Mouse (Mus musculus): ENCODE results near the gene Rbp7.
"Not testable (repeated sequence)": the region's sequence is repeated elsewhere in the genome, so short reads cannot be mapped to it uniquely, and the experiment has no call there.

Rbp7 gene

DNA sequence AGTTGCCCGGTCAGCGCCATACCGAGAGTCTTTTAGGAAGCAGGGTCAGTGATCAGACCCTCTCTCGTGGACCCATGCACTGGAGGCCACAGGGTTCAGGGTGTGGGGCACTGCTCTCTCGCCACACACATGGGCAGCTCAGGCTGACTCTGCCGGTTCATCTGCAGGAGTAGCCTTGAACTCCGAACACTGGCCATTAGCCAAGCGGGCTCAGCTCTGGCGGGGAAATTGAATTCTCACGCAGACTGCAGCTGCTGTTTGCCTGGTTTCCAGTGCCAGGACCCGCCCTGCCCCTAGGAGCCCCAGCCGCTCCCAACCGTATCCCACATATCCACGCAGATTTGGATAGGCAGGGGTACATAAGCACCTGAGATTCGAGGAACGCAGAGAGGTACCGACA is 515 bp downstream of the Rbp7 start:
- DNase-seq: no peak

DNA sequence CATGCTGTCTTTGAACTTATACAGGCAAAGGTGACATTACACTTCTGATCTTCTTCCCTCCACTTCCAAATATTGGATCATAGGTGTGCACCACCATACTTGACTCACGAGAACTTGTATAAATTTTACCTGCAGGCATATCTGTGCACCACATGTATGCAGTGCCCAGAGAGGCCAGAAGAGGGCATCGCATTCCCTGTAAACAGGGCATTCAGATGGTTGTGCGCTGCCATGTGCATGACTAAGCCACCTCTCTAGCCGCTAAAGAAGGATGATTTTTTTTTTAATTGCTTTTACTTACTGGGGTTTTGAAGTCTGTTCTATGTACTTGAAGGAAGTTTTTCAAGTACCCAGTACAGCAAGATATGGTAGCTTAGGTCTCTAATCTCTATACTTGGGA is 1.1 kb downstream of the Rbp7 start:
- no peak for DNase-seq

DNA sequence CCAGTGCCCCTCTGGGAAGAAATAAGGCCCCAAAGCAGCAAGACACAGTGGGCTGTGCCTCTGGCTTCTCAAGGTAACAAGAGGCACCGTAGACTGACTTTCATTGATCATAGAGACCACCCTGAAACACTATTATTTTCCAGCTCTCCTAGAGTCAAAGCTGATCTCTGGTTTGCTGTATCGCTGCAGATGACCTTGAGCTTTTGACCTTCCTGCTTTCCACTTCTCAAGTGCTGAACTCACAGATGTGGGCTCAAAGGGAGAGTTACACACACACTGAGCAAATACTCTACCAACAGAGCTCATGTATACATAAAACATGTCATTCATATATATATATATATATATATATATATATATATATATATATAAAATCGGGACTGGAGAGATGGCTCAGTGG is 4.1 kb downstream of the Rbp7 start:
- no peak for DNase-seq

- no peak for DNase-seq
These were observed 8.5 kb downstream of the Rbp7 start for GRCm38 (mm10) chr4:149446309-149446708.

DNA sequence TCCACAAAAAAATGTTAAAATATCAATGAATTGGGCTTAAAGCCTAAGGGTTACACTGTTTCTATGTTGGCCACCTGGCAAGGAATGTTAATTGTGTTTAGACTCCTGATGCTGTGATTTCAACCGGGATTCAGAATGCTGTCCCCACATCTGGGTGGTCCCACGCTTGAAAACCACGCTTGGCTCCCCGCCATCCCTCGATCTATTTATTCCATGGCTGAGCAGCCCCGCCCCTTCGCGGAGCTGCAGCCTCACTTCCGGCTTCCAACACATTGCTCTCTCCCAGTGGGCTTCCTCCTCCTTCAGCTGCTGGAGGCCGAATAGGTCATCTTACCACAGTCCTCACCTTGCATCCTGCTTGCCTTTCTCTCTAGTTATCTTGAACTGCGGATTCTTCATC is 8.9 kb downstream of the Rbp7 start:
- no peak for DNase-seq

GRCm38 (mm10) chr4:149444964-149445701 is 9.6 kb downstream of the Rbp7 start:
- DNase-seq: peak; percentile 89

DNA sequence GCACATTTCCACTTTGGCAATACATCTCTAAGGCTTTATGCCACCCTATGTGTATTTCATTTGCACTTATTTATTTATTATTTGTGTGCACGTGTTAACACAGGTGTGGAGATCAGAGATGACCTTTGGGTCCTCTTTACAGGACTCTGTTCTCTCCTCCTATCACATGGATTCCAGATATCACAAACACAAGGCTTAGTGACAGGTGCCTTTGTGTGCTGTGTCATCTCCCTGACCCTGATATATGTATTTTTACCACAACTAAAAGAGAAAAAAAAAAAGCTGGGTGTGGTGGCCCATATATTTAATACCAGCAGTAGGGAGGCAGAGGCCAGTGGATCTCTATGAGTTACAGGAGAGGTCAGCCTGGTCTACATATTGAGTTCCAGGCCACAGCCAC is 10.3 kb downstream of the Rbp7 start:
- no peak for DNase-seq

DNA sequence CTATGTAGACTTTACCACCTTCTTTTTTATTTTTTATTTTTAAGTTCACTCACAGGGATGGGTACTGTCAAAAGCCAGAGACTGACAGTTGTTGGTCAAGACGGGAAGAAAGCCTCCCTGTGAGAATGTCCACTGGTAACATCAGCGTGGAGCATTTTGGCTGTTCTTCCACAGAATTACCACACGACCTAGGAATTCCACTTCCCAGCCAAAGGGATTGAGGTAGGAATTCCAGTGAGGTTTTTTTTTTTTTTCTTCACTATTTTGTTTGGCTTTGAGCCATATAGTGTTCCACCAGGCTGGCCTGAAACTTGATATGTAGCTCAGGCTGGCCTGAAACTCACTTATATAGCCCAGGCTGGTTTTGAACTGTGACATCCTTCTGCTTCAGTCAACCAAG is 12.3 kb downstream of the Rbp7 start:
- DNase-seq: no peak

DNA sequence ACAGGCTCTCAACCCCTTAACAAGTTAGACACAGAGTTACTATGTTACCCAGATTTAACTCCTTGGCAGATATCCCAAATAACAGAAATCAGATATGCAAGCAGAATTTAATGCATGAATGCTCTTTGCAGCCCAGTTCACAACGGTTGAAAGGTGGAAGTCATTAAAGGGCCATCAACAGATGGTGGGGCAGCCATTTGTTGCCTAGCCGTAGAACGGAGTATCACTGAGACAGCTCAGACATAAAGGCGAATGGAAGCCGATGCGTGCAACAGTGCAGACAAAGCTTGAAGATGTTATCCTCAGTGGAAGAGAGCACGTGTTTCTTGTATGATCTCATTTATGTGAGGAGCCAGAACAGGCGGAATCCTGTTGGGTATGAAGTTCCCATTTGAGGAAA is 14.2 kb downstream of the Rbp7 start:
- DNase-seq: no peak

GRCm38 (mm10) chr4:149431887-149432286 is 22.9 kb downstream of the Rbp7 start:
- DNase-seq: not testable (repeated sequence)

DNA sequence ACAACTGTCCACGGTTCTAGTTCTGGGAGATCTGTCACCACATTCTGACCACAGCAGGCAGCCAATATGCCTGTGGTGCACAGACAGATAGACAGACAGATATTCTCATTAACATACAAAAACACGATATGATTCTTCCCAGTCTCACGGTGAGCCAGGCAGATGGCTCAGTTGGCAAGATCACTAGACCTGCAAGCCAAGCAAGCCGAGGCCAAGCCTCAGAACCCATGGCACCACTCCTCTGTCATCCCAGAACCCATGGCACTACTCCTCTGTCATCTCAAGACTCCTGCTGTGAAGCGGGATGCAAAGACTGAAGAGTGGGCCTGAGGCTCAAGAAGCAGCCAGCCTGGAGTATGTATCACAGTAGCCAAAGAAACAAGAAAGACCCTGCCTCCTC is 25.2 kb downstream of the Rbp7 start:
- peak; percentile 82 for DNase-seq

- peak; percentile 95 for DNase-seq
These were observed 28.2 kb downstream of the Rbp7 start, which contains the start of gene Ube4b for GRCm38 (mm10) chr4:149426325-149427199. Gene Ube4b, minus strand, starts transcription at chr4:149426749.

GRCm38 (mm10) chr4:149425801-149426292 is 28.9 kb downstream of the Rbp7 start:
- peak; percentile 51 for DNase-seq

DNA sequence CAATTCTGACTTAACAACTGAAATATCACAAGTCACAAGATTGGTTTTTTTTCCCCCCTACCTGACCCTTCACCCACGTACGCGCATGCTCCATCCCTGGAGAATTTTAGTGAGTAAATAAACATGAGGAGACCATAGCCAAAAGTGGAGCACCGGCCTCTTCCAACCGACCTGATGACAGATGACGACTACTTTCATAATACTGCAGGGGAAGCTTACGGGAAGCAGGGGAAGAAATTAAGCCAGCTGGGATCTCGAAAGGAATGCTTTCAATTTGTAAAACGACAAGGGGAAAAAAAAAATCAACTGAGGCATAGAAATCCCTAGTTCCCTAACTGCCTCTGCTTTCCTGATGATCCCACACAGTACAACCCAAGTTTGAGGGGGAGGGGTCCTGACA is 30.0 kb downstream of the Rbp7 start:
- no peak for DNase-seq

- DNase-seq: no peak
These were observed 36.9 kb downstream of the Rbp7 start for GRCm38 (mm10) chr4:149417854-149418365.

DNA sequence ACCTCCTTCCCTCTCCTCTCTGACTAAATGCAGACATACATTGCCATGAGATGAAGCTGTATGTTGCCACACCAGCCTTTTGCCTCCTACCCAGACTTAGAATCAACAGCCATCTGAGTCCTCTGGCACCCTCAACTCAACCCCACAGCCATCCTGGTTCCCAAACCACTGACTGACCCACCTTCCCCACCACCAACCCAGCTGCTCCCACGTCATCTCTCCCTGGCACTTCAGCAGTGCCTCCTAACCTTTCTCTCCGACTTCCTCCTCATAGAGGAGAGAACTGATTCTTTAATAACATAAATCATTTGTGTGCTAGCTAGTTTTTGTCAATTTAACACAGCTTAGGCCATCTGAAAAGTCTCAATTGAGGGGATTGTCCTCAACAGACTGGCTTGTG is 37.8 kb downstream of the Rbp7 start:
- DNase-seq: no peak

DNA sequence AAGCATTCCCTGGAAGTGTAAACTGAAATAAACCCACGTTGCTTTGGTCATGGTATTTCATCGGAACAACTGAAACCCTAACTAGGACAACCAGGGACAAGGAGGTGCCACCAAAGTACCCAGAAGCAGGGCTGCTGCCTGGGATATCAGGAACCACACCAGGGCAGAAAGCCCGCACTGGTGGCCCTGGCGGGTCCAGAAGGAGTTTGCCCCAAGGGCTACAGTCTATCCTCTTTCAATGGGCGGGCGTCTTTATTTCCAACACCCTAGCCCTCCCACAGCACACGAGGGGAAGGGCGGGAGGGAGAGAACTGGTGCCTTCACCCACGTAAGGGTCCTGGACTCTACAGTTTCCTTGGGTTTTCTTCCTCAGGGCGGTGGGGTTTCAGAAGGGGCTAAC is 38.4 kb downstream of the Rbp7 start:
- DNase-seq: no peak

GRCm38 (mm10) chr4:149415651-149416169 is 39.1 kb downstream of the Rbp7 start:
- DNase-seq: no peak

DNA sequence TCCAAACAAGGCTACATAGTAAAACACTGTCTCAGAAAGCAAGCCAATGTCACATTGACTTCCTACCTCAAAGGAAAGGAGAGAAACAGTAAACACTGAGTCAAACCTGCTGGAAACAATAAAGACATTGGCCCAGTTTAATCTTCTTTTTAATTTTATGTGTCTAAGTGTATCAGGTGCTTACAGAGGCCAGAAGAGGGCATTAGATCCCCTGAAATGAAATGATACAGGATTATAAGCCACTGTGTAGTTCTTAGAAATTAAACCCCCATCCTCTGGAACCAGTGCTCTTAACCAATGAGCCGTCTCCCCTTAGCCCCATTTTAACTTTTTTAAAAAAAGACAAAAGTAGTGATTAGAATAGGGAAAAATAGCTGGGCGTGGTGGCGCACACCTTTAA is 40.5 kb downstream of the Rbp7 start:
- no peak for DNase-seq

DNA sequence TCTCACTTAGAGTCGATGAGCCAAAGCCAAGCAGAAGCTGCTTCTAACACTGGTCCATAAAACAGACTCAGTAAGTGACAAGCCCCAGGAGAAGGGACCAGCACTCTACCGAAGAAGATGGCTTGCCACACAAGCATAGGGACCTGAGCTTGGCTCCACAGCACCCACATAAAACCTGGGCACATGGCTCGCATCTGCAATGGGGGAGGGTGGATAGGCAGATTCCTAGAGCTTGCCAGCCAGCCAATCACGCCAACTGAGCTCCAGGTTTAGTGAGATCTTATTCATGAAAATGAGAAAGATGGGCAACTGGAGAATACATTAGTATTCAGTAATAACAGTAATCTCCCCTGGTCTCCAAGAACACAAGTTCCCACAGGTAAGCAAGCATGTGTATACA is 45.0 kb downstream of the Rbp7 start:
- DNase-seq: no peak

GRCm38 (mm10) chr4:149408331-149408730 is 46.4 kb downstream of the Rbp7 start:
- no peak for DNase-seq

DNA sequence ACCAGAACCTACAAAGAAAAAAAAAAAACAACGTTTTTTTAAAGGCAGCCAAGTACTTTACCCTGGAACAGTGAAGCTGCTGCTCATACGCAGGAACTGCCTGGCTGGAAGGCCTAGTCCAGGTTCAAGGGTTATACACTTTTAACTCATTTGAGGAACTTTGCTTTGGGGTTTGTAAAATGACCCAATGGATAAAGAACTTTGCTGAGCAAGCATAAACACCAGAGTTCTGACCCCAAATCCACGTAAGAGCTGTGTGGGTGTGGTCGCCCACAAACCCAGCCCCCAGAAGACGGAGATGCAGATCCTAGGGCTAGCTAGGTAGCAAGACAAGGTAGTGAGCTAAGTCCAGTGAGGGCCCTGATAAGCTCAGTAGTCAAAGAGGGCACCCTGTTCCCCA is 47.3 kb downstream of the Rbp7 start:
- DNase-seq: no peak

GRCm38 (mm10) chr4:149405713-149406443 is 48.9 kb downstream of the Rbp7 start:
- no peak for DNase-seq
